Mouse (Mus musculus) myocyte (in vitro differentiated cells): ENCODE measurements around the gene Rbm12. TPM values are rescaled to one million over a fixed set of nuclear protein-coding genes. Genes with fewer than 3 reads are reported as not detected.

Experiments
- H3K27me3 ChIP-seq: one replicate; pipeline ENCODE4 v1.6.1; 2011; ENCODE audit not compliant: control insufficient read depth, insufficient read depth, insufficient read length
- H3K36me3 ChIP-seq: one replicate; pipeline ENCODE4 v1.6.1; 2011; ENCODE audit not compliant: control insufficient read depth, insufficient read depth
- H3K4me2 ChIP-seq: one replicate; pipeline ENCODE4 v1.6.1; 2011; ENCODE audit warnings: low read depth, control low read depth
- H3K4me3 ChIP-seq: one replicate; pipeline ENCODE4 v1.5.1; 2011; ENCODE audit warnings: mild to moderate bottlenecking, control low read depth, moderate library complexity
- H3K79me2 ChIP-seq: one replicate; pipeline ENCODE4 v1.6.1; 2011; ENCODE audit not compliant: control insufficient read depth, insufficient read depth
- H3ac ChIP-seq: one replicate; pipeline ENCODE4 v1.6.1; 2011; ENCODE audit not compliant: control insufficient read depth, insufficient read length
- CEBPB ChIP-seq: IDR thresholded peaks from 2 replicates; pipeline ENCODE4 v1.6.1; 2011; ENCODE audit warnings: mild to moderate bottlenecking, moderate library complexity; ENCODE audit not compliant: poor library complexity, insufficient read depth, severe bottlenecking
- E2F4 ChIP-seq: IDR thresholded peaks from one replicate; pipeline ENCODE4 v1.6.1; 2011; ENCODE audit warnings: mild to moderate bottlenecking, control low read depth, moderate library complexity; ENCODE audit not compliant: insufficient read depth
- MAX ChIP-seq: IDR thresholded peaks from one replicate; pipeline ENCODE4 v1.6.1; 2011; ENCODE audit warnings: low read depth, mild to moderate bottlenecking, control low read depth
- MYOD1 ChIP-seq, 3 experiments: IDR thresholded peaks; one replicate each; pipeline ENCODE4 v1.6.1; 2011; ENCODE audit warnings: control low read depth in 2 of 3, low read depth in 2 of 3, mild to moderate bottlenecking in 2 of 3, moderate library complexity in 1 of 3; ENCODE audit not compliant: insufficient read length in 2 of 3, control insufficient read depth in 1 of 3
- MYOG ChIP-seq, 3 experiments: IDR thresholded peaks; one replicate each; pipeline ENCODE4 v1.6.1; 2011; ENCODE audit warnings: control low read depth in 2 of 3, low read depth in 2 of 3, mild to moderate bottlenecking in 2 of 3; ENCODE audit not compliant: insufficient read length in 2 of 3, control insufficient read depth in 1 of 3, insufficient read depth in 1 of 3
- POLR2A ChIP-seq: IDR thresholded peaks from one replicate; pipeline ENCODE4 v1.6.1; 2011; ENCODE audit warnings: low read depth, mild to moderate bottlenecking, control low read depth, moderate library complexity; ENCODE audit not compliant: insufficient read length
- POLR2AphosphoS2 ChIP-seq: IDR thresholded peaks from one replicate; pipeline ENCODE4 v1.6.1; 2011; ENCODE audit warnings: low read depth, control low read depth; ENCODE audit not compliant: insufficient read length
- REST ChIP-seq: IDR thresholded peaks from one replicate; pipeline ENCODE4 v1.6.1; 2011; ENCODE audit warnings: mild to moderate bottlenecking, control low read depth, moderate library complexity; ENCODE audit not compliant: insufficient read depth, insufficient read length
- SRF ChIP-seq: IDR thresholded peaks from one replicate; pipeline ENCODE4 v1.6.1; 2011; ENCODE audit warnings: low read depth; ENCODE audit not compliant: control insufficient read depth, insufficient read length
- TCF12 ChIP-seq: IDR thresholded peaks from one replicate; pipeline ENCODE4 v1.6.1; 2011; ENCODE audit warnings: mild to moderate bottlenecking, control low read depth; ENCODE audit not compliant: poor library complexity, insufficient read depth, severe bottlenecking
- TCF3 ChIP-seq: IDR thresholded peaks from one replicate; pipeline ENCODE4 v1.6.1; 2011; ENCODE audit warnings: low read depth, control low read depth; ENCODE audit not compliant: insufficient read length
- USF1 ChIP-seq: IDR thresholded peaks from one replicate; pipeline ENCODE4 v1.6.1; 2011; ENCODE audit warnings: low read depth, mild to moderate bottlenecking, control low read depth, moderate library complexity
- polyA plus RNA-seq: library from polyadenylated mRNA; unstranded; fragments of >200 nt; fragmentation: generic; extraction: Trizol; gene quantifications from one replicate; pipeline ENCODE4 v1.2.1, GENCODE M21; 2012; ENCODE audit warnings: missing spikeins

Rbm12 gene
- polyA plus RNA-seq, 1 experiment, result 4.0 TPM

GRCm38 (mm10) chr2:156089799-156090198 lies 22.0 kb downstream of the Rbm12 start:
- no peak overlapping the region for H3ac ChIP-seq
- no peak overlapping the region for H3K4me2 ChIP-seq
- H3K27me3 ChIP-seq, result no peaks in the 10 kb centered on the region
- TF ChIP-seq TCF3, result no peak
- no peak for TF ChIP-seq POLR2A
- TF ChIP-seq MYOD1 (IDR thresholded peaks at IDR 0.05; ENCODE audit: control insufficient read depth in 1 of 3, insufficient read length in 2 of 3, low read depth in 2 of 3), result no peak
- no peak for TF ChIP-seq TCF12
- no peak for TF ChIP-seq CEBPB
- TF ChIP-seq USF1, result no peak
- TF ChIP-seq REST, result no peak
- no peak for TF ChIP-seq POLR2AphosphoS2
- no peak for TF ChIP-seq E2F4
- no peak for TF ChIP-seq MAX
- TF ChIP-seq SRF, result no peak
- no peak for TF ChIP-seq MYOG (IDR thresholded peaks at IDR 0.05; ENCODE audit: control insufficient read depth in 1 of 3, insufficient read depth in 1 of 3, insufficient read length in 2 of 3, low read depth in 2 of 3)
- peaks cover 82% of the 10 kb centered on the region for H3K79me2 ChIP-seq
- H3K36me3 ChIP-seq, result peaks cover 16% of the 10 kb centered on the region
- no peak overlapping the region for H3K4me3 ChIP-seq

- Histone ChIP-seq H3K4me2 (no peak overlapping the region), H3K4me3 (no peak overlapping the region), H3K79me2 (peaks cover 75% of the 10 kb centered on the region), H3K27me3 (no peaks in the 10 kb centered on the region), H3ac (no peak overlapping the region), H3K36me3 (peaks cover 2% of the 10 kb centered on the region)
- no peak for TF ChIP-seq REST
- TF ChIP-seq MYOG (IDR thresholded peaks at IDR 0.05; ENCODE audit: control insufficient read depth in 1 of 3, insufficient read depth in 1 of 3, insufficient read length in 2 of 3, low read depth in 2 of 3), result no peak
- no peak for TF ChIP-seq CEBPB
- no peak for TF ChIP-seq TCF3
- no peak for TF ChIP-seq E2F4
- no peak for TF ChIP-seq SRF
- TF ChIP-seq POLR2A, result no peak
- TF ChIP-seq MAX, result no peak
- no peak for TF ChIP-seq USF1
Observed at GRCm38 (mm10) chr2:156087391-156088110, 24.2 kb downstream of the Rbm12 start.

GRCm38 (mm10) chr2:156084541-156084940 lies 27.2 kb downstream of the Rbm12 start:
- H3K36me3 ChIP-seq, result no peaks in the 10 kb centered on the region
- H3ac ChIP-seq, result no peak overlapping the region
- no peaks in the 10 kb centered on the region for H3K27me3 ChIP-seq
- H3K79me2 ChIP-seq, result peaks cover 67% of the 10 kb centered on the region
- H3K4me2 ChIP-seq, result no peak overlapping the region
- TF ChIP-seq E2F4 (no peak), POLR2AphosphoS2 (no peak), TCF3 (no peak), CEBPB (no peak), SRF (no peak)
- H3K4me3 ChIP-seq, result no peak overlapping the region

GRCm38 (mm10) chr2:156080391-156080790 lies 31.4 kb downstream of the Rbm12 start:
- H3K36me3 ChIP-seq, result peaks cover 13% of the 10 kb centered on the region
- H3K4me3 ChIP-seq, result no peak overlapping the region
- peaks cover 32% of the 10 kb centered on the region for H3K79me2 ChIP-seq
- no peak for TF ChIP-seq SRF
- no peak for TF ChIP-seq TCF3
- no peak for TF ChIP-seq MYOG (IDR thresholded peaks at IDR 0.05; ENCODE audit: control insufficient read depth in 1 of 3, insufficient read depth in 1 of 3, insufficient read length in 2 of 3, low read depth in 2 of 3)
- TF ChIP-seq USF1, result no peak
- TF ChIP-seq POLR2AphosphoS2, result no peak
- TF ChIP-seq TCF12, result no peak
- H3ac ChIP-seq, result no peak overlapping the region
- H3K4me2 ChIP-seq, result no peak overlapping the region
- H3K27me3 ChIP-seq, result no peaks in the 10 kb centered on the region

GRCm38 (mm10) chr2:156079674-156080073 lies 32.1 kb downstream of the Rbm12 start:
- TF ChIP-seq TCF12, result no peak
- H3K36me3 ChIP-seq, result peaks cover 14% of the 10 kb centered on the region
- no peak overlapping the region for H3K4me3 ChIP-seq
- H3K79me2 ChIP-seq, result peaks cover 32% of the 10 kb centered on the region
- no peak overlapping the region for H3K4me2 ChIP-seq
- no peaks in the 10 kb centered on the region for H3K27me3 ChIP-seq
- no peak overlapping the region for H3ac ChIP-seq
